Mouse (Mus musculus): ENCODE data around the gene 1700123L14Rik. TPM values are rescaled to one million over a fixed set of nuclear protein-coding genes. Genes with fewer than 3 reads are reported as not detected.
"Not testable (repeated sequence)": the region's sequence is repeated elsewhere in the genome, so short reads cannot be mapped to it uniquely, and the experiment has no call there.

The 1700123L14Rik gene
- not detected in 2 replicates for polyA plus RNA-seq (2015; fragmentation: Nextera tagmentation; extraction: Ambion mirVana)

DNA sequence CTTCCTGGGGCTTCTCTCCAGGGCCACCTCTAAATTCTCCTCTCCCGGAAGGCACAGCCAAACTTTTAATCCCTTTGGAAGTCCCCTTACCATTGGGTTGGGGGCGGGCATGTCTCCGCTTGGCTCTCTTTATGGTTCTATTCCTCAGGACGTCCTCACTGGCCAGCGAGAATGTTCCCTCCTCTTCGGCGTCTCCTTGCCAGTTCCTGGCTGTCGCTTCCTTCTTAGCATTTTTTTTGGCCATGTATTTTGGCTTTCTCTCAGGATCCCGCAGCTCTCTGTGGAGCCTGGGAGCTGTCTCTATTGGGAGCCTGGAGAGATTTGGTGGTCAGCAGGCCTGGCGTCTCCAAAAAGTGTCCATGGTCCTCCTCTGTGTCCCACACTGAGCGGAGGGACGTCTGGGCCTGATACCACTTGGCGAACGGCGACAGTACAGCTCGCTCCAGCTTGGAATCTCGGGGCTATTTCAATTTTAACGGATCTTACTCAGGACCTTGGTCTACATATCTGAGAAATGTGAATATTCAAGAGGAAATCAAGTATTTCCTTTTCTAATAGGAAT is at the start of gene 1700123L14Rik:
1700123L14Rik (minus strand) TSS at position 426 of the 562 bp plus-strand sequence.
- H3K27ac ChIP-seq (ENCODE audit: low read length) = no peak within 1 kb of the TSS
- H3K36me3 ChIP-seq (ENCODE audit: control insufficient read depth, insufficient read depth, low read length) = no peaks in the 10 kb centered on the region
- no peak within 1 kb of the TSS for H3K9ac ChIP-seq (ENCODE audit: low read depth, low read length)
- H3K4me1 ChIP-seq (ENCODE audit: control insufficient read depth, insufficient read depth, low read length) = no peaks in the 10 kb centered on the region
- no peak within 1 kb of the TSS for H3K4me3 ChIP-seq (ENCODE audit: low read length)
- no peaks in the 10 kb centered on the region for H3K27me3 ChIP-seq (replicated peaks; ENCODE audit: control insufficient read depth, insufficient read depth, low read length)
- ATAC-seq = no peak
- H3K9me3 ChIP-seq (ENCODE audit: control insufficient read depth, low read length) = no peaks in the 10 kb centered on the region
- 87% methylated on average over 18 of the region's 18 CpGs for WGBS
- H3K4me2 ChIP-seq (ENCODE audit: low read depth, low read length) = no peak within 1 kb of the TSS

- Histone ChIP-seq H3K4me2 (ENCODE audit: low read depth, low read length) (no peak overlapping the region), H3K9me3 (ENCODE audit: control insufficient read depth, low read length) (no peaks in the 10 kb centered on the region), H3K36me3 (ENCODE audit: control insufficient read depth, insufficient read depth, low read length) (no peaks in the 10 kb centered on the region), H3K4me3 (ENCODE audit: low read length) (no peak overlapping the region), H3K9ac (ENCODE audit: low read depth, low read length) (no peak overlapping the region), H3K4me1 (ENCODE audit: control insufficient read depth, insufficient read depth, low read length) (no peaks in the 10 kb centered on the region), H3K27ac (ENCODE audit: low read length) (no peak overlapping the region), H3K27me3 (replicated peaks; ENCODE audit: control insufficient read depth, insufficient read depth, low read length) (no peaks in the 10 kb centered on the region)
- 0 out of 2 replicates have a peak, but pooled peaks have one; percentile 55 for ATAC-seq
- 83% methylated on average over 2 of the region's 2 CpGs for WGBS
Measured at GRCm38 (mm10) chr6:96205395-96205794, 39.4 kb upstream of the 1700123L14Rik start.

GRCm38 (mm10) chr6:96198991-96199390 is 32.9 kb upstream of the 1700123L14Rik start:
- H3K27me3 ChIP-seq (replicated peaks; ENCODE audit: control insufficient read depth, insufficient read depth, low read length); H3K4me1 ChIP-seq (ENCODE audit: control insufficient read depth, insufficient read depth, low read length); H3K4me2 ChIP-seq (ENCODE audit: low read depth, low read length); H3K36me3 ChIP-seq (ENCODE audit: control insufficient read depth, insufficient read depth, low read length); H3K27ac ChIP-seq (ENCODE audit: low read length); H3K9ac ChIP-seq (ENCODE audit: low read depth, low read length); H3K9me3 ChIP-seq (ENCODE audit: control insufficient read depth, low read length); H3K4me3 ChIP-seq (ENCODE audit: low read length); ATAC-seq: not testable (repeated sequence)
- WGBS = 93% methylated on average over 2 of the region's 2 CpGs

DNA sequence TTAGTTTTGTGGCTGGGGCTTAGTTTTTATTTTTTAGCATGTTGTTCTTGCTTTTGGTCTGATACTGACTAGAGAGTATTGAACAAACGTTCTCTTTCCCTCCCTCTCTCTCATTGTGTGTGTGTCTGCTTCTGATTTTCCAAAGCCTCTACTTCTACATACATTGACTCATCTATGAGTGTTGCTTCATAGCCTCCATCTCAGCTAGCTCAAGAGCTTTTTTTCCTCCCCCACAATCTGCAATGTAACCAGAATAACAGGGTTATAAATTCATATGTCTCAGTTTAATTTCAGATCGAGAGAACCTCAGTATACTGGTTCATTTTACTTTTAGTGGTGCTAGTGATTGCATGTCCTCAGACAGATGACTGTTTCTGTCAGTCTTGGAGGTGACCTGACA is 20.5 kb upstream of the 1700123L14Rik start:
- Histone ChIP-seq H3K4me1 (ENCODE audit: control insufficient read depth, insufficient read depth, low read length) (no peaks in the 10 kb centered on the region), H3K27ac (ENCODE audit: low read length) (no peak overlapping the region), H3K36me3 (ENCODE audit: control insufficient read depth, insufficient read depth, low read length) (no peaks in the 10 kb centered on the region), H3K27me3 (replicated peaks; ENCODE audit: control insufficient read depth, insufficient read depth, low read length) (no peaks in the 10 kb centered on the region), H3K4me2 (ENCODE audit: low read depth, low read length) (no peak overlapping the region), H3K9me3 (ENCODE audit: control insufficient read depth, low read length) (no peaks in the 10 kb centered on the region), H3K9ac (ENCODE audit: low read depth, low read length) (no peak overlapping the region), H3K4me3 (ENCODE audit: low read length) (no peak overlapping the region)
- WGBS = 87% methylated on average over 2 of the region's 2 CpGs
- no peak for ATAC-seq

DNA sequence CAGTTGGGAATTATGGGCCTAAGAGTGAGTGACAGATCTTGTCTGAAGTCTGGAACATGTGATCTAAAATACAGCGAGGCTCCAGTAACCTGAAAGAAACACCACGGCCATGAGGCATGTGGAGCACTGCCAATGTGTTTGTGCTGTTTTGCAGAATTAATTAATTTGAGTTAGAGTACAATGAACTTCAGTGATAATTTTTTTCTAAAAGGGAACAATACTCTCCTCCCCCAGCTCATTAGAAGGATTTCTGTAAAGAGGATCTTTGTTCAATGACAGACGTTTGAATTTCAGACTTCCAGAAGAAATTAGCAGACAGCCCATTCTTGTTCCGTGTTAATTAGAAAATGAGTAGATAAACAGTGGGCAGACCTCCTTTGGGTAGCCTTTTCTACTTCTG is 17.3 kb upstream of the 1700123L14Rik start:
- WGBS = 73% methylated on average over 4 of the region's 4 CpGs
- no peak overlapping the region for H3K9ac ChIP-seq (ENCODE audit: low read depth, low read length)
- no peak overlapping the region for H3K4me3 ChIP-seq (ENCODE audit: low read length)
- no peaks in the 10 kb centered on the region for H3K36me3 ChIP-seq (ENCODE audit: control insufficient read depth, insufficient read depth, low read length)
- H3K4me2 ChIP-seq (ENCODE audit: low read depth, low read length) = no peak overlapping the region
- no peak overlapping the region for H3K27ac ChIP-seq (ENCODE audit: low read length)
- no peaks in the 10 kb centered on the region for H3K4me1 ChIP-seq (ENCODE audit: control insufficient read depth, insufficient read depth, low read length)
- no peak for ATAC-seq
- no peaks in the 10 kb centered on the region for H3K9me3 ChIP-seq (ENCODE audit: control insufficient read depth, low read length)
- no peaks in the 10 kb centered on the region for H3K27me3 ChIP-seq (replicated peaks; ENCODE audit: control insufficient read depth, insufficient read depth, low read length)

DNA sequence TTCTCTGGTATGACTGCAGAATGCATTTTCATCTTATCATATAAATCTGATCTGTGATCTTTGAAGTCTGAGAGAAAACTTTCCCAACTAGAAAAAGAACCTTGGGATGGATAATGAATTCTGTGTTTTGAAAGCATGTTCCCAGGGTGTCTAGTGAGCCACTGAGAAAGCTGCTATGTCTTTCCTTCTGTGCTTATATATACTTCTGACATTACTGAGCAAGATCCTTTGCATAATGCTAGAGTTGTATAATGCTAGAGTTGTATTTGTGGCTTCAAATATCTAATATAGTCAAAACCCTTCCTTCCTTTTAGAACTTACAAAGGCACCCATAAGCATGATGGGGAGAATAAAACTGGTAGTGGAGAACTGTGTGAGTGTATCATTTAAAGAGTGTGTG is 12.5 kb upstream of the 1700123L14Rik start:
- Histone ChIP-seq H3K4me1 (ENCODE audit: control insufficient read depth, insufficient read depth, low read length) (no peaks in the 10 kb centered on the region), H3K4me3 (ENCODE audit: low read length) (no peak overlapping the region), H3K36me3 (ENCODE audit: control insufficient read depth, insufficient read depth, low read length) (no peaks in the 10 kb centered on the region), H3K27me3 (replicated peaks; ENCODE audit: control insufficient read depth, insufficient read depth, low read length) (no peaks in the 10 kb centered on the region), H3K4me2 (ENCODE audit: low read depth, low read length) (no peak overlapping the region), H3K27ac (ENCODE audit: low read length) (no peak overlapping the region), H3K9ac (ENCODE audit: low read depth, low read length) (no peak overlapping the region), H3K9me3 (ENCODE audit: control insufficient read depth, low read length) (no peaks in the 10 kb centered on the region)
- no peak for ATAC-seq

GRCm38 (mm10) chr6:96173681-96174080 is 7.6 kb upstream of the 1700123L14Rik start:
- H3K4me2 ChIP-seq (ENCODE audit: low read depth, low read length) = no peak overlapping the region
- WGBS = 63% methylated on average over 3 of the region's 3 CpGs
- no peak for ATAC-seq
- no peak overlapping the region for H3K9ac ChIP-seq (ENCODE audit: low read depth, low read length)
- H3K36me3 ChIP-seq (ENCODE audit: control insufficient read depth, insufficient read depth, low read length) = no peaks in the 10 kb centered on the region
- H3K27me3 ChIP-seq (replicated peaks; ENCODE audit: control insufficient read depth, insufficient read depth, low read length) = no peaks in the 10 kb centered on the region
- no peak overlapping the region for H3K4me3 ChIP-seq (ENCODE audit: low read length)
- 0 out of 2 replicates have a peak, but pooled peaks cover 5% of the 10 kb centered on the region for H3K4me1 ChIP-seq (ENCODE audit: control insufficient read depth, insufficient read depth, low read length)
- H3K27ac ChIP-seq (ENCODE audit: low read length) = no peak overlapping the region
- no peaks in the 10 kb centered on the region for H3K9me3 ChIP-seq (ENCODE audit: control insufficient read depth, low read length)

- no peak overlapping the region for H3K9ac ChIP-seq (ENCODE audit: low read depth, low read length)
- H3K27ac ChIP-seq (ENCODE audit: low read length) = no peak overlapping the region
- ATAC-seq = no peak
- H3K36me3 ChIP-seq (ENCODE audit: control insufficient read depth, insufficient read depth, low read length) = no peaks in the 10 kb centered on the region
- H3K27me3 ChIP-seq (replicated peaks; ENCODE audit: control insufficient read depth, insufficient read depth, low read length) = no peaks in the 10 kb centered on the region
- H3K4me3 ChIP-seq (ENCODE audit: low read length) = no peak overlapping the region
- no peak overlapping the region for H3K4me2 ChIP-seq (ENCODE audit: low read depth, low read length)
- 0 out of 2 replicates have a peak, but pooled peaks cover 5% of the 10 kb centered on the region for H3K4me1 ChIP-seq (ENCODE audit: control insufficient read depth, insufficient read depth, low read length)
- H3K9me3 ChIP-seq (ENCODE audit: control insufficient read depth, low read length) = no peaks in the 10 kb centered on the region
Measured at GRCm38 (mm10) chr6:96167031-96167430, 988 bp upstream of the 1700123L14Rik start.

DNA sequence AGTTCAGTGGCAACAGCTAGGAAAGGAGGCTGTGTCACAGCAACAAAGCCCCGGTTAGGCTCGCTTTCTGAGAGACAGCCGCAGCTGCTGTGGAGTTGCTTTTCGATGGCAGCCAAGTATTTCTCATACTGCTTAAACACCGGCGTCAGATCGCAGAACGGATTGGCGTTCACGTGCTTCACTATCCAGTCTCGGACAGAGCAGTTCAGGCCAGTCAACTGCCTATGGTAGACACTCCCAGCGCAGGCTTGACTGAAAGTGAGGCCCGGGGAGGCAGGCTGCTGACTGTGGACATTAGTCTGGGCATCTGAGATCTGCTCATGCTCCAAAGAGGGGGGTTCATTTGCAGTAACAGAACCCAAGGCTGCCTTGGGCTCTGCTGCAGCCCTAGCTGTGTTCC is 640 bp downstream of the 1700123L14Rik start:
- Histone ChIP-seq H3K4me1 (ENCODE audit: control insufficient read depth, insufficient read depth, low read length) (no peaks in the 10 kb centered on the region), H3K9ac (ENCODE audit: low read depth, low read length) (no peak overlapping the region), H3K4me2 (ENCODE audit: low read depth, low read length) (no peak overlapping the region), H3K27me3 (replicated peaks; ENCODE audit: control insufficient read depth, insufficient read depth, low read length) (no peaks in the 10 kb centered on the region), H3K36me3 (ENCODE audit: control insufficient read depth, insufficient read depth, low read length) (no peaks in the 10 kb centered on the region), H3K9me3 (ENCODE audit: control insufficient read depth, low read length) (no peaks in the 10 kb centered on the region), H3K27ac (ENCODE audit: low read length) (no peak overlapping the region), H3K4me3 (ENCODE audit: low read length) (no peak overlapping the region)
- 89% methylated on average over 13 of the region's 13 CpGs for WGBS
- ATAC-seq = no peak

DNA sequence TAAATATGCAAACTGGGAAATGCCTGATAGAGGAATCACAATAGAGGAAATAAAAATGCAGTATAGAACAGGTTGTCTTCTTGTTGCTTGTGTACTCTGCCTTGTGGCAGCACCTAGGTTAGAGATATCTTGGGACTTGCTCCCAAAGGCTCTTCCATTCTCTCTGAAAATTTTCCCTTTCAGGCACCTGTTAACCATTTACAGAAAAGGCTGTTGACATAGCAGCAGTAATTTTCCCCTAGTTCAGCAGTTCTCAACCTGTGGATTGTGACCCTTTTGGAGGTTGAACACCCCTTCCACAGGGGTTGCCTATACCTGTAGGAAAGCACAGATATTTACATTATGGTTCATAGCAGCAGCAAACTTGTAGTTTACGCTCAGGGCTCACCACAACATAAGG is 22.7 kb downstream of the 1700123L14Rik start:
- no peak overlapping the region for H3K4me2 ChIP-seq (ENCODE audit: low read depth, low read length)
- H3K4me3 ChIP-seq (ENCODE audit: low read length) = no peak overlapping the region
- H3K27me3 ChIP-seq (replicated peaks; ENCODE audit: control insufficient read depth, insufficient read depth, low read length) = no peaks in the 10 kb centered on the region
- WGBS = 69% methylated on average over 1 of the region's 1 CpGs
- H3K9ac ChIP-seq (ENCODE audit: low read depth, low read length) = no peak overlapping the region
- ATAC-seq = no peak
- H3K27ac ChIP-seq (ENCODE audit: low read length) = no peak overlapping the region
- H3K9me3 ChIP-seq (ENCODE audit: control insufficient read depth, low read length) = no peaks in the 10 kb centered on the region
- no peaks in the 10 kb centered on the region for H3K36me3 ChIP-seq (ENCODE audit: control insufficient read depth, insufficient read depth, low read length)
- H3K4me1 ChIP-seq (ENCODE audit: control insufficient read depth, insufficient read depth, low read length) = 0 out of 2 replicates have a peak, but pooled peaks cover 4% of the 10 kb centered on the region

All from intestine, embryonic 16.5 days (tissue).